Mouse (Mus musculus): ENCODE measurements around the gene Ick.

DNA sequence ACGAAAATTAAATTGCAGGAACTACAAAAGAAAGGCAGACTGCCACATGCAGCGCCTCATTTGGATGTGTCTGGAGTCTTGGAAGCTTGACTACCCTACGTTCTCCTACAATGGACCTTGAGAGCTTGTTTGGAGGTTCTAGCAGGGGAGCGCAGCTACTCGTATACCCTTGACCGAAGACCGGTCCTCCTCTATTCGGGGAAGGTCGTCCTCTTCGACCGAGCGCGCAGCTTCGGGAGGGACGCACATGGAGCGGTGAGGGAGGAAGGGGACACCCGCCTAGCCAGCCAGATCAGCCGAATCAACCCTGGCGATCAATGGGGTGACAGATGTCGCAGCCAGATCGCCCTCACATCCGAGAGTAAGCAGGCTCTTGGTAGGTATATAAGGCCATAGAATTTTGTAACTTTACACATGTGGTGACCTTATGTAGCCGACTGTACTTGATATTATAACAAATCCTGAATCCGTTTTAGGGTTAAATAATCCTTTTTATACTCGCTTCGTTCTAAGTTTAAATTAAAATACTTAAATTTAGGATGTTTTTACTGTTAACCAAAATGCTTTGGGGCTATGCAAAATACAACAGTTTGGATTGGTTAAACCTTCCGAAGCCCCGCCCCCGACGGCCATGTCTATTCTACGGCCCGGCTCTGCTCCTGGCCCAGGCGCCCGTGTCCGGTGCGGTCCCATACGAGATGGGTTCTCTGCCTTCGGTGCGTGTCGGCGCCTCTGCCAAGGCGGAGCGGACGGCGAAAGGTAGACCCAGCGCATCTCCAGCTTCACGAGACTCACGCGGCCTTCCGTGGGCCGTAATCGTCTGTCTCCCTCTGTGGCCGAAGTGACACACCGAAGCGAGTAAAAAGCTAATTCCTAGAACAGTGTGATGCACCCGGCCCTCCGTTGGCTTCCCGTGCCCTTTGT lies 66.5 kb downstream of the Ick start:
- TF ChIP-seq CTCF (IDR thresholded peaks at IDR 0.05 in 2 of 3, conservative IDR thresholded peaks at IDR 0.05 in 1 of 3; ENCODE audit: control insufficient read depth in 1 of 3, insufficient read depth in 1 of 3, low read depth in 2 of 3, low read length in 3 of 3, poor library complexity in 1 of 3, severe bottlenecking in 1 of 3): no peak
- no peak for TF ChIP-seq GATA1 (IDR thresholded peaks at IDR 0.05; ENCODE audit: low read depth, low read length)
- peak; percentile 89 to 90 for TF ChIP-seq POLR2A (IDR thresholded peaks at IDR 0.05; ENCODE audit: control insufficient read depth in 1 of 2, insufficient read depth in 1 of 2, low read depth in 1 of 2, low read length in 2 of 2, poor library complexity in 1 of 2)
- no peak for TF ChIP-seq E2F4 (IDR thresholded peaks at IDR 0.05; ENCODE audit: borderline replicate concordance, low read depth, low read length)
- TF ChIP-seq HCFC1 (IDR thresholded peaks at IDR 0.05; ENCODE audit: low read depth, low read length): no peak; the same call in 1 of the 2 replicates
- TF ChIP-seq UBTF (IDR thresholded peaks at IDR 0.05; ENCODE audit: borderline replicate concordance, insufficient read depth, low read depth, low read length): peak; percentile 84; the same call in 1 of the 2 replicates
- TF ChIP-seq MYB (IDR thresholded peaks at IDR 0.05; ENCODE audit: low read depth, low read length): no peak
- peak; percentile 57; the same call in 1 of the 2 replicates for TF ChIP-seq BHLHE40 (IDR thresholded peaks at IDR 0.05; ENCODE audit: borderline replicate concordance, low read depth, low read length)
- no peak for TF ChIP-seq CHD2 (IDR thresholded peaks at IDR 0.05; ENCODE audit: low read length)
- TF ChIP-seq RAD21 (IDR thresholded peaks at IDR 0.05; ENCODE audit: low read depth, low read length): no peak
- no peak for TF ChIP-seq GABPA (IDR thresholded peaks at IDR 0.05; ENCODE audit: low read depth, low read length)
- TF ChIP-seq CHD1 (IDR thresholded peaks at IDR 0.05; ENCODE audit: low read depth, low read length): no peak
- TF ChIP-seq POLR2AphosphoS2 (IDR thresholded peaks at IDR 0.05; ENCODE audit: low read length): peak; percentile 90
- no peak for TF ChIP-seq ZNF384 (IDR thresholded peaks at IDR 0.05; ENCODE audit: low read depth, low read length)

All from MEL (cell line).